Mouse (Mus musculus): ENCODE data around the gene Robo2.

Gene Robo2

GRCm38 (mm10) chr16:74411481-74412251, at the start of gene Robo2:
Robo2 (minus strand) TSS chr16:74411825.
- DNase-seq: peak; percentile 22

- no peak for DNase-seq
These were observed 46.5 kb upstream of the Robo2 start for GRCm38 (mm10) chr16:74458138-74458537.

- DNase-seq: no peak
These were observed 46.1 kb upstream of the Robo2 start for GRCm38 (mm10) chr16:74457736-74458135.

- no peak for DNase-seq
These were observed 45.3 kb upstream of the Robo2 start for GRCm38 (mm10) chr16:74456808-74457470.

- no peak for DNase-seq
These were observed 43.6 kb upstream of the Robo2 start for GRCm38 (mm10) chr16:74455179-74455578.

- DNase-seq: no peak
These were observed 36.4 kb upstream of the Robo2 start for GRCm38 (mm10) chr16:74448025-74448424.

- DNase-seq: no peak
These were observed 15.4 kb upstream of the Robo2 start for GRCm38 (mm10) chr16:74427071-74427470.

GRCm38 (mm10) chr16:74420324-74420723, 8.7 kb upstream of the Robo2 start:
- DNase-seq: no peak

GRCm38 (mm10) chr16:74412471-74413291, 1.1 kb upstream of the Robo2 start:
- peak; percentile 32 for DNase-seq

- DNase-seq: no peak
These were observed 604 bp downstream of the Robo2 start for GRCm38 (mm10) chr16:74411021-74411420.

GRCm38 (mm10) chr16:74410125-74410524, 1.5 kb downstream of the Robo2 start:
- DNase-seq: no peak

GRCm38 (mm10) chr16:74409548-74409947, 2.1 kb downstream of the Robo2 start:
- DNase-seq: no peak

- no peak for DNase-seq
These were observed 3.1 kb downstream of the Robo2 start for GRCm38 (mm10) chr16:74408566-74408965.

GRCm38 (mm10) chr16:74397291-74397690, 14.3 kb downstream of the Robo2 start:
- no peak for DNase-seq

GRCm38 (mm10) chr16:74395678-74396077, 15.9 kb downstream of the Robo2 start:
- DNase-seq: no peak

GRCm38 (mm10) chr16:74379458-74379857, 32.2 kb downstream of the Robo2 start:
- no peak for DNase-seq

- no peak for DNase-seq
These were observed 36.2 kb downstream of the Robo2 start for GRCm38 (mm10) chr16:74375342-74375940.

GRCm38 (mm10) chr16:74374540-74374939, 37.1 kb downstream of the Robo2 start:
- no peak for DNase-seq

- DNase-seq: no peak
These were observed 38.2 kb downstream of the Robo2 start for GRCm38 (mm10) chr16:74373407-74373806.

- DNase-seq: no peak
These were observed 38.7 kb downstream of the Robo2 start for GRCm38 (mm10) chr16:74372876-74373275.

GRCm38 (mm10) chr16:74348437-74348836, 63.2 kb downstream of the Robo2 start:
- DNase-seq: no peak

GRCm38 (mm10) chr16:74338969-74339630, 72.5 kb downstream of the Robo2 start:
- DNase-seq: no peak

All from cerebellum, adult 8-10 months (tissue).